Mouse (Mus musculus) E14TG2a.4 (cell line): ENCODE data around the gene Ercc1.

ENCODE experiments used
- CTCF ChIP-seq: conservative IDR thresholded peaks from 2 replicates; pipeline ENCODE4 v1.5.1; 2014; ENCODE audit warnings: low read length
- POU5F1 ChIP-seq: IDR thresholded peaks from 2 replicates; pipeline ENCODE4 v1.6.1; 2014; ENCODE audit warnings: low read length, borderline replicate concordance

- TF ChIP-seq CTCF (no peak), POU5F1 (no peak)
Observed at GRCm38 (mm10) chr7:19302264-19303045, 42.1 kb upstream of the Ercc1 start.
